In the genomic region with DNA sequence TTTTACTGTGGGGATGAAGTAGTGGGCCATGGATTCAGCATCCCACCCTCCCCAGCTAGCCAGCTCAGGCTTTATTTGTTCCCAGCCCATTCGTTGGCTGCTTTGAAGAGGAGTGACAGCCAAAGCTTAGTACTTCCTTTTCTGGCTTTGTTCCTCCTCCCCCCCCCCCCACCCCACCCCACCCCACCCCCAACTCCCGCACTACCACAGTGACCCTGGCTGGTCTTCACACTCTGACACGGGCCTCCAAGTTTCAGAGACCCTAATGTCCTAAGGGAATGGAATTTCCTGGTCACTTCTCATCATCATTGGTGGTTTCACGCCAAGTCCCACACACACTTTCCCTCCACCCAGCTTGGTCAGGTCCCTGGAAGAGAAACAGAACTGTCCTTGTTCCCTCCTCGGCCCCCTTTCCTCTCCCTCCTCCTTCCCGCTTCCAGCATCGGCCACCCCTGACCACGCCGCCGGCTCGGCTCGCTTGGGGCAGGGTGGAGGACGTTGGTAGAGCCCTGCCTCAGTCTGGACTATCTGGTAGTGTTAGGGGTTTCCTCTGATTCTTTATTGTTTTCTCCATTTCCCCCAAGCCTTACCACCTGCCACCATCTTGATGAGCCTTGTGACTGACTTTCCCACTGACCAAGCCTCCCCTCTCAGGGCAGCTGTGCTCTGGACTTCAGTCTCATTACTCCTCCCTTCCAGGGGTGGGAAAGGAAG, we compare ENCODE assay signal across 8 mouse cellular contexts. TPM values are rescaled to one million over a fixed set of nuclear protein-coding genes. Genes with fewer than 3 reads are reported as not detected.
DNase-seq lines count a peak whose midpoint lies in the region; ATAC-seq and TF ChIP-seq lines count a peak whose summit lies in the region.

No protein-coding gene starts in this region.

- H3K4me2 ChIP-seq in forebrain, embryonic 15.5 days (replicated peaks): peak overlapping the region; percentile 90
- H3K4me2 ChIP-seq in hindbrain, embryonic 14.5 days (replicated peaks): peak overlapping the region; percentile 70

- no peak for TF ChIP-seq POLR2A in ES-Bruce4 (IDR thresholded peaks at IDR 0.05; ENCODE audit: insufficient read depth, low read length)
- no peak for TF ChIP-seq POLR2A in brain, embryonic 14.5 days (IDR thresholded peaks at IDR 0.05; ENCODE audit: borderline replicate concordance, extremely low read depth, insufficient read depth, insufficient read length, poor library complexity, severe bottlenecking)

- peak; percentile 12; the same call in 1 of the 2 replicates for ATAC-seq in forebrain, embryonic 15.5 days (replicated peaks)
- no peak for ATAC-seq in hindbrain, embryonic 14.5 days (ENCODE audit: low FRiP score)

- H3K27ac ChIP-seq in ES-Bruce4 (ENCODE audit: insufficient read depth, low read length): peak overlapping the region; percentile 84
- peak overlapping the region; percentile 99 for H3K27ac ChIP-seq in forebrain, embryonic 15.5 days (replicated peaks)
- peak overlapping the region; percentile 98 for H3K27ac ChIP-seq in hindbrain, embryonic 14.5 days

- H3K27me3 ChIP-seq in ES-Bruce4 (ENCODE audit: control insufficient read depth, insufficient read depth, low read length, poor library complexity, severe bottlenecking): no peaks in the 10 kb centered on the region
- H3K27me3 ChIP-seq in forebrain, embryonic 15.5 days: no peaks in the 10 kb centered on the region
- no peaks in the 10 kb centered on the region for H3K27me3 ChIP-seq in hindbrain, embryonic 14.5 days (ENCODE audit: control insufficient read depth, insufficient read depth, low read length)

- no peak for TF ChIP-seq CTCF in ES-Bruce4 (IDR thresholded peaks at IDR 0.05; ENCODE audit: low read depth, low read length)
- TF ChIP-seq CTCF in brain, embryonic 14.5 days (IDR thresholded peaks at IDR 0.05; ENCODE audit: borderline replicate concordance, extremely low read depth, insufficient read depth, insufficient read length): no peak

- H3K4me3 ChIP-seq in ES-Bruce4 (ENCODE audit: low read depth, low read length): peak overlapping the region; percentile 75
- peak overlapping the region; percentile 97 for H3K4me3 ChIP-seq in forebrain, embryonic 15.5 days
- H3K4me3 ChIP-seq in hindbrain, embryonic 14.5 days (replicated peaks; ENCODE audit: low read length): peak overlapping the region; percentile 67

- DNase-seq in brain, embryonic 14.5 days (ENCODE audit: low read depth): peak; percentile 83
- peak; percentile 31 for DNase-seq in hindbrain, embryonic 14.5 days (ENCODE audit: low spot score)
- DNase-seq in layer of hippocampus, postnatal 36 days: peak; percentile 55 to 64
- DNase-seq in lung, postnatal 14 days: peak; percentile 52
- peak; percentile 76 to 82 for DNase-seq in right cerebral cortex, postnatal 10 days (ENCODE audit: low spot score in 2 of 2)
- DNase-seq in T-cell, adult 2 months (ENCODE audit: low spot score): no peak

- peaks cover 4% of the 10 kb centered on the region for H3K4me1 ChIP-seq in ES-Bruce4 (ENCODE audit: control insufficient read depth, insufficient read depth, low read length)
- H3K4me1 ChIP-seq in forebrain, embryonic 15.5 days: peaks cover 51% of the 10 kb centered on the region
- H3K4me1 ChIP-seq in hindbrain, embryonic 14.5 days (replicated peaks; ENCODE audit: control insufficient read depth, insufficient read depth, low read length): peaks cover 42% of the 10 kb centered on the region

- WGBS in forebrain, embryonic 15.5 days: under 1% methylated on average over 13 of the region's 13 CpGs
- WGBS in hindbrain, embryonic 14.5 days: 0% methylated on average over 13 of the region's 13 CpGs

- no peaks in the 10 kb centered on the region for H3K9me3 ChIP-seq in ES-Bruce4 (replicated peaks; ENCODE audit: control insufficient read depth, insufficient read depth, low read length, poor library complexity, severe bottlenecking)
- H3K9me3 ChIP-seq in forebrain, embryonic 15.5 days: no peaks in the 10 kb centered on the region
- no peaks in the 10 kb centered on the region for H3K9me3 ChIP-seq in hindbrain, embryonic 14.5 days (ENCODE audit: control insufficient read depth, low read length)

- TF ChIP-seq EP300 in ES-Bruce4 (IDR thresholded peaks at IDR 0.05; ENCODE audit: insufficient read depth, low read depth, low read length): no peak

- peak overlapping the region; percentile 93 for H3K9ac ChIP-seq in ES-Bruce4 (ENCODE audit: low read depth, poor library complexity, severe bottlenecking)
- H3K9ac ChIP-seq in forebrain, embryonic 15.5 days (replicated peaks): peak overlapping the region; percentile 97
- peak overlapping the region; percentile 86 for H3K9ac ChIP-seq in hindbrain, embryonic 14.5 days

- H3K36me3 ChIP-seq in ES-Bruce4 (ENCODE audit: control insufficient read depth, insufficient read depth, low read length, poor library complexity, severe bottlenecking): peaks cover 16% of the 10 kb centered on the region
- peaks cover 46% of the 10 kb centered on the region for H3K36me3 ChIP-seq in forebrain, embryonic 15.5 days
- H3K36me3 ChIP-seq in hindbrain, embryonic 14.5 days (replicated peaks; ENCODE audit: control insufficient read depth, insufficient read depth): peaks cover 48% of the 10 kb centered on the region

RNA-seq across cellular contexts. Expression of a gene that starts 1.4 kb away (rescaled TPM):
- polyA plus RNA-seq in ES-Bruce4 (2011; ENCODE audit: insufficient read depth, insufficient read length, low read depth, missing spikeins): 57.4 and 65.6 TPM in 2 replicates
- 62.5 and 80.3 TPM in 2 replicates for polyA plus RNA-seq in brain, embryonic 14.5 days (2012; rRNA removed)
- polyA plus RNA-seq in forebrain, embryonic 15.5 days (2015; fragmentation: Nextera tagmentation; extraction: Ambion mirVana): 88.5 and 90.0 TPM in 2 replicates
- polyA plus RNA-seq in hindbrain, embryonic 14.5 days (2014; fragmentation: Nextera tagmentation; extraction: Ambion mirVana): 65.0 and 70.1 TPM in 2 replicates
- total RNA-seq in layer of hippocampus, postnatal 36 days (2021): 10 to 100 TPM; 72.0 to 73.0 TPM

RNA-seq across cellular contexts. Expression of a gene that starts 2.0 kb away (rescaled TPM):
- polyA plus RNA-seq in ES-Bruce4 (2011; ENCODE audit: insufficient read depth, insufficient read length, low read depth, missing spikeins): 13.1 and 15.5 TPM in 2 replicates
- polyA plus RNA-seq in brain, embryonic 14.5 days (2012; rRNA removed): 784 and 825 TPM in 2 replicates
- polyA plus RNA-seq in forebrain, embryonic 15.5 days (2015; fragmentation: Nextera tagmentation; extraction: Ambion mirVana): 254 and 266 TPM in 2 replicates
- polyA plus RNA-seq in hindbrain, embryonic 14.5 days (2014; fragmentation: Nextera tagmentation; extraction: Ambion mirVana): 560 and 570 TPM in 2 replicates
- total RNA-seq in layer of hippocampus, postnatal 36 days (2021): 100 to 1,000 TPM; 285 to 326 TPM

RNA-seq across cellular contexts. Expression of a gene that starts 11.5 kb away (rescaled TPM):
- 1.2 and 2.1 TPM in 2 replicates for polyA plus RNA-seq in ES-Bruce4 (2011; ENCODE audit: insufficient read depth, insufficient read length, low read depth, missing spikeins)
- 0.25 and 0.26 TPM in 2 replicates for polyA plus RNA-seq in brain, embryonic 14.5 days (2012; rRNA removed)
- 0.11 and 0.15 TPM in 2 replicates for polyA plus RNA-seq in forebrain, embryonic 15.5 days (2015; fragmentation: Nextera tagmentation; extraction: Ambion mirVana)
- 0.16 TPM in 1 of 2 replicates, not detected in the other for polyA plus RNA-seq in hindbrain, embryonic 14.5 days (2014; fragmentation: Nextera tagmentation; extraction: Ambion mirVana)
- total RNA-seq in layer of hippocampus, postnatal 36 days (2021): under 1 TPM in 1 of 2 experiments, not detected in 1; 0.32 TPM

RNA-seq across cellular contexts. Expression of a gene that starts 12.2 kb away (rescaled TPM):
- 39.8 and 49.0 TPM in 2 replicates for polyA plus RNA-seq in ES-Bruce4 (2011; ENCODE audit: insufficient read depth, insufficient read length, low read depth, missing spikeins)
- polyA plus RNA-seq in brain, embryonic 14.5 days (2012; rRNA removed): 14.4 and 14.7 TPM in 2 replicates
- 4.8 and 5.9 TPM in 2 replicates for polyA plus RNA-seq in forebrain, embryonic 15.5 days (2015; fragmentation: Nextera tagmentation; extraction: Ambion mirVana)
- 3.0 and 3.9 TPM in 2 replicates for polyA plus RNA-seq in hindbrain, embryonic 14.5 days (2014; fragmentation: Nextera tagmentation; extraction: Ambion mirVana)
- 10 to 100 TPM; 13.9 to 18.1 TPM for total RNA-seq in layer of hippocampus, postnatal 36 days (2021)

RNA-seq across cellular contexts. Expression of a gene that starts 21.1 kb away (rescaled TPM):
- 4.1 and 4.8 TPM in 2 replicates for polyA plus RNA-seq in ES-Bruce4 (2011; ENCODE audit: insufficient read depth, insufficient read length, low read depth, missing spikeins)
- 0.53 and 0.64 TPM in 2 replicates for polyA plus RNA-seq in brain, embryonic 14.5 days (2012; rRNA removed)
- 0.10 TPM in 1 of 2 replicates, not detected in the other for polyA plus RNA-seq in forebrain, embryonic 15.5 days (2015; fragmentation: Nextera tagmentation; extraction: Ambion mirVana)
- 0.27 TPM in 1 of 2 replicates, not detected in the other for polyA plus RNA-seq in hindbrain, embryonic 14.5 days (2014; fragmentation: Nextera tagmentation; extraction: Ambion mirVana)
- under 1 TPM; 0.56 to 0.65 TPM for total RNA-seq in layer of hippocampus, postnatal 36 days (2021)

Comparison
In these comparisons a context has a peak if more than half of its experiments do, and no peak if none do; other contexts are left out.
1. RNA of a gene that starts 2.0 kb away (polyA plus RNA-seq): 784 to 825 TPM in brain, embryonic 14.5 days, 560 to 570 TPM in hindbrain, embryonic 14.5 days and 254 to 266 TPM in forebrain, embryonic 15.5 days; 13.1 to 15.5 TPM in ES-Bruce4; every median in the first group is over 10 times any median in the second.
2. Peak in every context shown above with its lines, with median percentiles within 50 percentile points of each other: H3K27ac ChIP-seq, H3K4me3 ChIP-seq and H3K9ac ChIP-seq.